Mouse (Mus musculus) heart, postnatal 36 days (tissue): ENCODE measurements around the gene Tnnt1. TPM values are rescaled to one million over a fixed set of nuclear protein-coding genes. Genes with fewer than 3 reads are reported as not detected.

ENCODE experiments used
- DNase-seq, 2 experiments: peaks; one replicate each; pipeline ENCODE4 v3.0.0; 2021 to 2022
- intact Hi-C: fragments of 180-260 bp; cut with DNase I; formaldehyde crosslinking; loops from one replicate; pipeline ENCODE4 v1.15.1; 2025
- total RNA-seq, 2 experiments: library from RNA; stranded (reverse); gene quantifications; 2 replicates each; pipeline ENCODE4 v1.2.3; 2021

Tnnt1 gene
- total RNA-seq, 2 experiments from 2014 or later = 20.0 to 21.3 TPM

DNA sequence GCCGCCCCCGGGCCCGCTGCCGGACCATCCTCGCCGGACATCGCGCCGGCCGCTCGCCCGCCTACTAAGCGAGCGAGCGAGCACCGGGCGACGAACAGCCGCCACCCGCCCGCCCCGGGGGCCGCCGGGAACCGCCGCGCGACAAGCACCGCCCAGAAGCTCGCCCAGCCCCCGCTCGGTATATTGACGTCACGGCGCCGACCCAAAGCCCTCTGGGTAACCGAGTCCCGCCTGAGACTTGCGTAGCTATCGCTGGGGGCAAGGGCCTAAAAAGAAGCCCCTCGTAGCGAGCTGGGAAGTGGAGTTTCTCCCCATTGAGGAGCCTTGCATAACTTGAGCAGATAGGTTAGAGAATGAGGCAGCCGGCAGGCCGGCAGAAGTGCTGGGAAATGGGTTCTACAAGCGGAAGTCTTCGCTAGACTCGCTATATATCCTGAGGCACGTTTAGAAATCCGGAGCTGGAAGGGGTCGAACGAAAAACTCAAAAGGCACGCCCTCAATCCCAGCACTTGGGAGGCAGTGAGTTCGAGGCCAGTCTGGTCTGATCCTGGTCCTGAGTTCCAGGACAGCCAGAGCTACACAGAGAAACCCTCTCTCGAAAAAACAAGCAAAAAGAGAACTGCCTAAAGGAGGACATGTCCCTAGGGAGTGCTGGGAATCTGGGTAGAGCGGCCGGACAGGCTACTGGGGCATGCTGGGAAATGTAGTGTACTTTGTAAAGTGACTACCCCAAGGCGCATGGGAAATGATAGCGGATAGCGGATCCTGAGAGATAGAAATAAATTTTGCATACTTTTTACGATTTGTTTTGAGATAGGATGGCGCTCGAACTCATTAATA lies 14.4 kb downstream of the Tnnt1 start, which contains the start of gene Ppp1r12c:
Ppp1r12c (minus strand) TSS at position 123 of the 840 bp plus-strand sequence.
- intact Hi-C loops = no loop called here

DNA sequence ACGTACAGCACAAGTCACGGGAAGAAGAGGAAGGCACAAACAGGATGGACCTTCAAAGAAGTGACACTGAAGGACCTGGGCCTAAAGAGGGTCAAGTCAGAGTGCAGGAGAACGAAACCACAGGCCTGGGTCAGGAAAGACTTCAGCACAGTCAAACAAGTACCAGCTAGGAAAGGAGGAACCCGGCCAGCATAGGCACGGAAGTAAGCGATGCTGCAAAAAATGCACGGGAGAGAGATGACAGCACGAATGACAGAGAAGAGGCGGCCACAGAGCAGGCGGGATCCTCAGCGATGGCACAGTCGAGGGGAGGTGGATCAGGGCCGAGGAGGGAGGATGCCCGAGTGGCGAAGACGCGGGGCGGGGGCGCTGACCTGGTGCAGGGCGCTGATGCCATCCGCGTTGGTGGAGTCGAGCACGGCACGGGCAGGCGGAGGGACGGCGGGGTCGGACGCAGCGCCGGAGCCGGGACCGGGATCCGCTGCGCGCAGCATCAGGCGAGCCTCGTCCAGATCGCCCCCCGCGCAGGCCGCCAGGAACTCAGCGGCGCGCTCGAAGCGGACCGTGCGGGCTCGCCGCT lies 15.2 kb downstream of the Tnnt1 start:
- intact Hi-C loops = no loop called here
- peak; percentile 52 to 62 for DNase-seq

More for the DNA sequence above, 14.4 kb downstream of the Tnnt1 start, which contains the start of gene Ppp1r12c:
- DNase-seq = peak; percentile 96 to 98

DNA sequence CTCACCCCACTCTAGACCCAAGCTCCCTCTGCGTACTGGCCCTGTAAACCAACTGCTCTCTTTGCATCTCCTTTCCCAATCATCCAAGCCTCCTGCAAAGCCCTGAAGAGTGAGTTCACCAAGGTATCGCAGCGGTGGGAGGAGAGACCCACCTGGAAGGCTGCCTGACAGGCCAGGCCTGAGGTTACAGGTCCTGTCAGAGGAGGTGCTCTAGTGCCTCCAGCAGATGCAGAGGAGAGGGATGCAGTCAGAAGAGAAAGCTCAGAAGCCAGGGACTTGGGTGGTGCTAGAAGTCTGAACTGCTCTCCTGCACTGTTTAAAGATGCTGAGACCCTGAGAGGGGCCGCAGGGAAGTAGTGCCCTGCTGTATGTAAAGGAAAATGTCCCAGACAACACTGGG lies 17.1 kb downstream of the Tnnt1 start:
- intact Hi-C loops = loop anchor here (5.0 to 10.0 kb wide), 3 partner anchors 426 to 1212 kb away; partner anchors contain the start of genes Myadm, Nat14, Prkcg and Ssc5d
- DNase-seq = no peak

DNA sequence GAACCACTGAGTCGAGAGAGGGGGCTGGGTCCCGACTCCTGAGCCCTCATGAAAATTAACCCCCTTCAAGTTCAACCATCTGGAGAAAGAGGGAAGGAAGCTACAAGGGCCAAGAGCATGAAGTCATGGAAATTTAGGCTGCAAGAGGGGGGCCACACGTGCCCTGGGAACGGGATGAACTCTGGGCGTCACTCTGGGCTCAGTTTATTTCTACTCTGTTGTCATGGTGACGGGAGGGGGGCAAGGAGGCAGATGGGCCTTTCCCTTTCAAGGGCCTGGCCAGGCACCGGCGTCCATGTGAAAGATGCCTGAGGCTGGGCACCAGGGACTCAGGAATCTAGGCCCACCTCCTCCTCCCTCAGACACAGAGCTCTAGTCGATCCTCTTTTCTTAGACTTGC lies 17.9 kb downstream of the Tnnt1 start:
- DNase-seq = peak; percentile 74 to 83
- intact Hi-C loops = loop anchor here (5.0 to 10.0 kb wide), 3 partner anchors 427 to 1211 kb away; partner anchors contain the start of genes Myadm, Nat14, Prkcg and Ssc5d

DNA sequence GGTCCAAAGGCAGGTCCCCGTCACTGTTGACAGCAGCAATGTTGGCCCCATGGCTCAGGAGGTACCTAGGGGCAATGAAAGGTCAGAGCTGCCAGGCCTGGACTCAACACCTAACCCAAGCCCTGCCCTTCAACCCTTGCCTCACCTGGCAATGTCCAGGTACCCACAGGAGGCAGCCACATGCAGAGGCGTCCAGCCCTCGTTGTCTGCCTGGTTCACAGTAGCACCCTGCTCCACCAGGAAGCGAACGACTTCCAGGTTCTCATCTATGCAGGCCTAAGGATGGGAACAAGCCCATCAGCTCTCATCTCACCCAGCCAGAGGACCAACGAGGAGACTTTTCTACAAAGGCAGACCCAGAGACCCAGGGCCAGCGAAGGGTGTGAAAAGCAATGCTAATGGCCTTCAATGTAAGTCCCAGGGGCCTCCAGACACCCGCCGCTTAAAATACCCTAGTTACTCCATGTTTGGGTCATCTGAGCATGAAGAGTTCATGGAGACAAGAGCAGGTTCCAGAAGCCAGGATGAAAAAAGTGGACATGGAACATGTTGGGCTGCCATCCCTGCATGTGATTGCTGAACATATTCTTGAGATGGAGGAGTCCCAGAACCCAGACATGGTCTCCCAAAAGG lies 18.8 kb downstream of the Tnnt1 start:
- intact Hi-C loops = loop anchor here (5.0 to 10.0 kb wide), 3 partner anchors 427 to 1210 kb away; partner anchors contain the start of genes Myadm, Nat14, Prkcg and Ssc5d

DNA sequence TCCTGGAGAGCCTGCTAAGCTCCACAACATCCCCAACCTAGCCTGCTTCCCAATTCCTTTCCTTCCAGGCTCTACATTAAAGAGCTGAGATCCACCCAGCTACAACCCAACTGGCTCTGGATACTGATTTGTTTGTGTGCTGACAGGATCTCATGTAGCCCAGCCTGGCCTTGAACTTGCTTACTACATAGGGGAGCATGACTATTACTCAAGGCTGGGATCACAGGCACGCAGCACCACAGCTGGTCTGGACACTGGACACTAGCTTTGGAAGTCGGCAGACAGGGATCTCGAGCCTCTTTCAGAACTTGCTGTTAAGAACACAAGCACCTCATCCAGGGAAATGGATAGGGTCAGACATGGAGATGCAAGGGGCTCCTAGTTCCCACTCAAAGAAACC lies 19.7 kb downstream of the Tnnt1 start:
- no peak for DNase-seq
- intact Hi-C loops = loop anchor here (5.0 to 10.0 kb wide), 3 partner anchors 428 to 1209 kb away; partner anchors contain the start of genes Myadm, Nat14, Prkcg and Ssc5d

More for the DNA sequence above, 18.8 kb downstream of the Tnnt1 start:
- no peak for DNase-seq

DNA sequence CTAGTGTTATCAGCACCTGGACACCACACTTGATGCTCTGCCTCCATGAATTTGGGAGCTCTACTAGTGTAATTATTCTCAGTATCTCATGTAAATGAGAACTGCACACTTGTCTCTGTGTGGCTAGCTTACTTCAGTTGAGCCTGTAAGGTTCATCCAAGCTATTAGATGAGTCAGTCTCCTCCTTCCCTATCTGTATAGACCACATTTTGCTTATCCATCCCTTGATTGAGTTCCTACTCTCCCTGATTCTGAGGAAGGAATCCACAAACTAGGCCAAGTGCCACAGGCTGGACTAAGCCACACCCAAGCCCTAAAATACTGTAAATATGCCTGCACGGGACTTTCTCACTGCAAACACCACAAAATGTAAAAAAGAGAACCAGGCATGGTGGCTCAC lies 22.2 kb downstream of the Tnnt1 start:
- DNase-seq = no peak
- intact Hi-C loops = loop anchor here (10.0 kb wide), 2 partner anchors 431 to 571 kb away; partner anchors contain the start of genes Nat14, Ssc5d and U2af2

DNA sequence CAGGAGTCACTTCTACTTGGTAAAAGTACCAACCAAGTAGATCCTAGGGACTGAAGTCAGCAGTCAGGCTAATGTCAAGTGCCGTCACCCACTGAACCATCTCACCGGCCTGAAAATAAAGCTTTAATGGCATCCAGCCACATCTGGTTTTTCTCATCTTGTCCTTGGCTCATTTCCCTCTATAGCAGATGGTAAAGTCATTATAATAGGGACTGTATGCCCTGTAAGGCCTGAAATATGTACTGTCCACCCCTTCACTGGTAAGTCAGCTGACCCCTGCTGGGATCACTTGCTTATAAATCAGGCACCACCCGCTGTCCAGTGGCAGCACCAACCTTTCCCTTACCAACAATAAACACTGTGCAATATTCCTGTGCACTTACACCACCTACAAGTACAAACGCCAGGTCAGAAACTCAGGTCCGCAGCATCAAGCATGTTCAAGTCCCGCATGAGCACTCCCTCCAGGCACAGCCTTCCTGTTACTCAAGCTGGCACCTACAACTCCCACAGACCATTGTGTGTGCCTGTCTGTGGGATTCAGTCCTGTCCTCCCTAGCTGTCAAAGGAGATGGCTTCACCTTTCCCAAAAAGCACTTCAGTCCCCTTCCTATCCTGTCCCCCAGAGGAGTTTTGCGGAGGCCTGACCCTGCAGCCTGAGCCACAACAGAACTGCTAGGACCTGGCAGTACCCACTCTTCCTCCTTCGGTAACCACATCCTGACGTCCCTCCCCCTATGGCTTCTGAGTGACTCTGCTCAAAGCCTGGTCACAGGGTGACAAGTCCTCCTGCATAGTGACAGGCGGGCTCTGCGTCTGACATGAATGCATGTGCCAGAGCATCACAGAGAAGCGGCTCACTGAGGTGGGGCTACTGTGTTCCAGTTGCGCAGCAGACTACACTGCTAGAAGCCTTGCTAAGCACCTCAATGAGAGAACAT lies 23.6 kb downstream of the Tnnt1 start:
- no peak for DNase-seq
- intact Hi-C loops = loop anchor here (10.0 kb wide), 2 partner anchors 432 to 572 kb away; partner anchors contain the start of genes Nat14, Ssc5d and U2af2

DNA sequence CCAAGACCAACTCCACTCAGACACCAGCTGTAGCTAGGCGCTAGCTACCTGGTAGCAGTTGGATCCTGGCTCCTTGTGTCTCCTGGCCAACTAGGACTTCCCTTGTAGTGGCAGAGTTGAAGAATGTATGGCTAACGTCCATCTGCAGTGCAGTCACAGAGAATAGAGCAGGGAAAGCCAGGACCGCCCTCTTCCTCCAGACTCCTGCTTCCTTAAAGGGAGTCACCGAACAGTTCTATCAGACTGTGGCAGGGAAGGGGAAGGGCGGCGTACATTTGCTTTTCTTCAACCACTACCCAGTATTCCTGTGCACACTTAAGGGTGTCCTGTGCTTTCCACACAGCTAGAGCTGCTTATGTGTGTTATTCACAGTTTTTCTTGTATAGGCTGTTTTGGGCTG lies 24.9 kb downstream of the Tnnt1 start:
- intact Hi-C loops = loop anchor here (10.0 kb wide), 2 partner anchors 433 to 573 kb away; partner anchors contain the start of genes Nat14, Ssc5d and U2af2
- peak in 1 of 2 experiments; percentile 59 for DNase-seq

DNA sequence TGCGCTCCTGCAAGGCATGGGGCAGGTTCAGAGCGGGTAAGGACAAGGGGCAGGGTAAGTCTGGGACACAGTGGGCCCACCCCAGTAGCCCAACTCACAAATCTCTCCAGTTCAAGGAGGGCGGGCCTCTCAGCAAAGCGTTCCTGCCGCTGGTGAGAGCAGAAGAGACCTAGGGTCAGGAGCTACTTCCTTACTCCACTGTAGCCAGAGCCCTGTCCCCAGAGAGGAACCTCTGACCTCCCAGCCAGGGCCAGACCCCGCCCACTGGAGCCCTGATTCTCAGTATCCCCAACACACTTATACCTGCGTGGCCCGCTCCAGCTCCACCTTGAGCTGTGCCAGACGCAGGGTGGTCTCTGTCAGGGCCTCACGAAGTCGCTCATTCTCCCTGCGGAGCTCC lies 33.9 kb downstream of the Tnnt1 start:
- intact Hi-C loops = no loop called here
- no peak for DNase-seq

DNA sequence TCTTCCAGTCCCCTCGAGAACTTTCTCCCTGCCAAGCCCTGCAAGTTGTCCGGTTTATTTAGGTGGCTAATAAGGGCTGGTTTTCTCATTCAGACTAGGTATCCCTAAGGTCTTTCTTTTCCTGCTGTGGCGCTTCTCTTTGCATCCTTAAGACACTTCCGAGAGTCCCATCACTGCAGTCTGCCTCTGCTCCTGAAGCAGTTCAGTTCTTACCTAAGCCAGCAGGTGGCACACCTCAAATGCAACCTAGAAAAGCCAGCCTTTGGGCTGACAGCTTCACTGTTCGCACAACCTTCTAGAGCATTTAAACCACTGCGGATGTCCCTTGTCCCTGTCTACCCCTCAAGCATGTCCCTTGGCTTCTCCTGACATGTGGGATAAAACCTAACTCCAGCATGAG lies 36.5 kb downstream of the Tnnt1 start:
- intact Hi-C loops = loop anchor here (2.0 to 5.0 kb wide), 2 partner anchors 33 to 45 kb away; partner anchors contain the start of gene Tnni3
- peak in 1 of 2 experiments; percentile 48 for DNase-seq

DNA sequence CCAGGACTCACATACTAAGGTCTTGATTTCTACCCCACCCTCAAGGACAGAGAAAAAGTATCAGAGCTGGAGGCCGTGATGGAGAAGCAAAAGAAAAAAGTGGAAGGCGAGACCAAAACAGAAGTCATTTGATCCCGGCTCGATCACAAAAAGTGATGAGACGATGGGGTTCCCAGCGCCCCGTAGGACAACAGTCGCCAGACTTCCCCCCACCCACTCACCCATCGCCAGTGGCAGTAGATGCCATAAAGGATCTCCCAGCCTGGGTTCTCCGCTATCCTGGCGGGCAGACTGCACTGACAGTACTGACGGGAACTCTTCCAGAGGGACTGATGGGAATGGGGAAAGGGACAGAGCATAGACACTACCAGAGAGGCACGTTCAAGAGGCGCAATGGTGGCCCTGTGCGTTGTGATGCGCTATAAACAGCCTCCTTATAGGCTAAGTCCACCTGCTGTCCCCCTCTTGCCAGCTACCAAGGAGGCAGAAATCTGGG lies 37.3 kb downstream of the Tnnt1 start:
- DNase-seq = no peak
- intact Hi-C loops = loop anchor here (2.0 to 5.0 kb wide), 2 partner anchors 33 to 46 kb away; partner anchors contain the start of gene Tnni3

DNA sequence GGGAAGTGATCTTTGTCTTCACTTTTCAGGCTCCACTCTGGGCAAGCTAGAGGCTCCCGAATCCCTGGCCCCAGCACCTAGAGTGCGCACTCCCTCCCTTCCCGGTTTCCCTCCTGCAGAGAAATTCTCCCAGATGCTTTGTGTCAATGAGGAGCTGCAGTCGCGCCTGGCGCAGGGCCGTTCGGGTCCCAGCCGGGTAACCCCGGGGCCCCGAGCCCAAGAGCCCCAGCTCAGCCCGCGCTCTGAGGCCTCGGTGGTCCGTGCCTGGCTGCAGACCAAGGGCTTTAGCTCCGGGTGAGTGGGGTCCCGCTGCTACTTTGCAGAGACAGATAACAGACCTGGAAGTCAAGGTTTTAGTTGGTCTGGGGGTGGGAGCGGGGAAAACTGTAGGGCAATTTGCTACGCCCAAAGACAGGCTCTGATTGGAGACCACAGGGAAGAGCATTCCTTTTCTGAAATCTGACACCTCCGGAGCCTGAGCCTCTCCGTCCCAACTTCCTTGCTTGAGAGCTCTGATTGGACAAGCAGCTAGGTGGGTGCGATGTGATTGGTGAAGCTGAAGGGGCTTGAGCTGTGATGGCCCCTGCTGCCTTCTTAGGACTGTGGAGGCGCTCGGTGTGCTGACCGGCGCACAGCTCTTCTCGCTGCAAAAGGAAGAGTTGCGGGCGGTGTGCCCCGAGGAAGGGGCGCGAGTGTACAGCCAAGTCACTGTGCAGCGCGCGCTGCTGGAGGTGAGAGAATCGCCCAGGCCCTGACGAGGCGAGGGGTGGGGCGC lies 38.0 kb downstream of the Tnnt1 start:
- peak; percentile 72 to 78 for DNase-seq
- intact Hi-C loops = loop anchor here (2.0 to 5.0 kb wide), 2 partner anchors 34 to 47 kb away; partner anchors contain the start of gene Tnni3

DNA sequence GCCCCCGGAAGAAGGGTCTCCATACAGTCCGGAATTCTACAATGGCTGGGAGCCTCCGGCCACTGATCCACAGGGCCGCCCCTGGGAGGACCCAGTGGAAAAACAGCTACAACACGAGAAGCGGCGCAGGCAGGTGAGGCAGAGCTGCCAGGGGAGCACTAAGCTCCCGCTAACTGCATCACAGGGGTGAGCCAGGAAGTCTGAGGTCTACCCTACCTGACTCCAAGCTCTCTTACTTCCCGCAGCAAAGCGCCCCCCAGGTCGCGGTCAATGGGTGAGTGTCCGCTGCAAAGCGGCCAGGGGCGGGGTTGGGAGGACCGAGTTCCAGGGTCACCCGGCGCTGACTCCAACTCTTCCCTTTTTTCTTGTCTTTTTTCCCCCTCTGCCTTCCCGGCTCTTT lies 42.2 kb downstream of the Tnnt1 start:
- intact Hi-C loops = loop anchor here (2.0 to 5.0 kb wide), 3 partner anchors 177 to 372 kb away; no protein-coding TSS in a partner anchor
- no peak for DNase-seq

DNA sequence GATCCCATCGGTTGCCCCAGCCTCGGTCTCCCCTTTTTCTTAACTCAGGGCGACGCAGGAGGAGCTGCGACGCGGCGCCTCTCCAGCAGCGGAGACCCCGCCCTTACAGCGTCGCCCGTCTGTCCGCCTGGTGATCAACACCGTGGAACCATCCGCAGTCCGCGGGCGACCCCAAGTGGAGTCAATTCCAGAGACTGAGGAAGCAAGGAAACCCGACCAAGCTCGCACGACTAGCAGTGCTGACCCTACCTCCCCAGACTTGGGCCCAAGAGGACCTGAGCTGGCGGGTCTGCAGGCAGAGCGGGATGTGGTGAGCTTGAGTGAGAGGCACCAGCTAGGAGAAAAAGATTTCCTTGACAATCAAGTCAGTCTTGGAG lies 45.0 kb downstream of the Tnnt1 start:
- intact Hi-C loops = loop anchor here (2.0 to 5.0 kb wide), 3 partner anchors 40 to 796 kb away; no protein-coding TSS in a partner anchor

DNA sequence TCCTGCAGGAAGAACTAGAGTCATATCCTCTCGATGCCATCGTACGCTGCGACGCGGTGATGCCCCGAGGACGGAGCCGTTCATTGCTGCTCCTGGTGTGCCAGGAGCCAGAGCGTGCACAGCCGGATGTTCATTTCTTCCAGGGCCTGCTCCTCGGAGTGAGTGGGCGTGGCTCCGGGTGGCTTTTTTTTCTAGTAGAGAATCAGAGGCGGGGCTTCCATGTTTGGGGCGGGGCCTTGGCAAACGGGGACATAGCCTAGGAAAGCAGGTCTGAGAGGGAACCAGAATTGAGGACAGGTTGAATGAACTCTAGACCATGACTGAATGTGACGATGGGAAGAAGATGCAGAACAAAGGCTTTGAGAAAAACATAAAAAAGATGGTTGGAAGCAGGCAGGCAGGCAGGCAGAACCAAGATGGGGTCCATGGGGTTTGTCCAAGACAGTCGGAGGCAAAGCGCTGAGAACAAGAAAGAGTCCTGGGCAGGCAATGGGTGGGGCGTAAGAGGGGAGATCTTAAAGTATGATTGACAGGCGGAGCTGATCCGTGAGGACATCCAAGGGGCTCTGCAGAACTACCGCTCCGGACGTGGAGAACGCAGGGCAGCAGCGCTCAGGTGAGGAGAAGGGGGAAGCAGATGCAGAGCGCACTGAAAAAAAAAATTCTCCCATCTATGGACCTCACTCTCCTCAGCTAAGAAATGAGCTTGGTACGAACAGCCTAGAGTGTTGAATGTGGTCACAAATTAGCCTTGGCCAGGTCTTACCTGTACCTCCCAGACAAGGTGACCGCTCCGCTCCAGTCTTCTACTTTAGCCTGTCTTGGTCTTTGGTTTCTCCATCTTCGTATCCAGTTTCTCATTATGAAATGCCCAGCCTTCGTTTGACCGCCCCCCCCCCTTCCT lies 45.7 kb downstream of the Tnnt1 start:
- DNase-seq = peak; percentile 60 to 66
- intact Hi-C loops = loop anchor here (2.0 to 5.0 kb wide), 3 partner anchors 40 to 796 kb away; no protein-coding TSS in a partner anchor

More for the DNA sequence above, 45.0 kb downstream of the Tnnt1 start:
- peak; percentile 84 to 88 for DNase-seq

DNA sequence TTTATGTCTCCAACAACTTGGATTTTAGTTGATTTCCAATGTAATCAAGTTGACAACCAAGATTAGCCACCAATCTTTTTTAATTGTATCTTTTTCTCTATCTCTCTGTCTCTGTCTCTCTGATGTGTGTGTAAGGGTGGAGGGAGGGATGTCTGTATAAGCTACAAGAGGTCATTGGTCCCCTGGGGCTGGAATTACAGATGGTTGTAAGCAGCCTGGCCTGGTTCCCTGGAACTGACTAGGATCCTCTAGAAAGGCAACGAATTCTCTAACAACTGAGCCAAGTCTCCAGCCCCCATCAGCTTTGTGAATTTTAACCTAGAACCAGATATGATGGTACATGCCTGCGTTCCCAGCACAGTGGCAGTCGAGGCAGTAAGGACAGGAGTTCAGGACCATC lies 48.4 kb downstream of the Tnnt1 start:
- intact Hi-C loops = loop anchor here (10.0 kb wide), 1 partner anchor 433 kb away; no protein-coding TSS in a partner anchor
- no peak for DNase-seq
